Mouse (Mus musculus) heart, embryonic 14.5 days (tissue): ENCODE data around the gene Cux2. TPM values are rescaled to one million over a fixed set of nuclear protein-coding genes. Genes with fewer than 3 reads are reported as not detected.

Experiments
- ATAC-seq: fragments of 200-750 bp; cut with Nextera tagmentation; 2 replicates; pipeline ENCODE4 v1.8.0; 2017; ENCODE audit warnings: low read depth, moderate TSS enrichment; ENCODE audit not compliant: insufficient number of reproducible peaks, insufficient read depth, low FRiP score
- H3K27ac ChIP-seq, 2 experiments: fragments of 200-500 bp in 1 of 2; fragments of 300-500 bp in 1 of 2; sonication (generic) in 1 of 2; replicated peaks in 1 of 2; 2 replicates each; pipeline ENCODE4 v1.5.1; 2012 to 2014; ENCODE audit warnings: low read depth in 2 of 2, low read length in 2 of 2, control low read depth in 1 of 2, mild to moderate bottlenecking in 1 of 2, mixed read lengths in 1 of 2; ENCODE audit not compliant: control insufficient read depth in 1 of 2, insufficient read depth in 1 of 2
- H3K27me3 ChIP-seq: fragments of 300-500 bp; sonication (generic); 2 replicates; pipeline ENCODE4 v1.6.1; 2014; ENCODE audit warnings: mild to moderate bottlenecking, low read length, control low read depth; ENCODE audit not compliant: control insufficient read depth, insufficient read depth
- H3K36me3 ChIP-seq: fragments of 300-500 bp; sonication (generic); 2 replicates; pipeline ENCODE4 v1.6.1; 2014; ENCODE audit warnings: mild to moderate bottlenecking, control low read depth, low read length, mixed read lengths; ENCODE audit not compliant: control insufficient read depth, insufficient read depth
- H3K4me1 ChIP-seq, 2 experiments: fragments of 200-500 bp in 1 of 2; fragments of 300-500 bp in 1 of 2; sonication (generic) in 1 of 2; 2 replicates each; pipeline ENCODE4 v1.6.1; 2012 to 2014; ENCODE audit warnings: low read length in 2 of 2, control low read depth in 1 of 2, mixed read lengths in 1 of 2; ENCODE audit not compliant: control insufficient read depth in 2 of 2, insufficient read depth in 2 of 2
- H3K4me2 ChIP-seq: fragments of 300-500 bp; sonication (generic); 2 replicates; pipeline ENCODE4 v1.6.1; 2014; ENCODE audit warnings: mild to moderate bottlenecking, low read length
- H3K4me3 ChIP-seq, 2 experiments: fragments of 200-500 bp in 1 of 2; fragments of 300-500 bp in 1 of 2; sonication (generic) in 1 of 2; 2 replicates each; pipeline ENCODE4 v1.5.1; 2012 to 2014; ENCODE audit warnings: low read length in 2 of 2, mild to moderate bottlenecking in 2 of 2, control low read depth in 1 of 2, low read depth in 1 of 2, moderate library complexity in 1 of 2; ENCODE audit not compliant: control insufficient read depth in 1 of 2, insufficient read depth in 1 of 2
- H3K9ac ChIP-seq: fragments of 300-500 bp; sonication (generic); 2 replicates; pipeline ENCODE4 v1.6.1; 2014; ENCODE audit warnings: mild to moderate bottlenecking, low read length
- H3K9me3 ChIP-seq: fragments of 300-500 bp; sonication (generic); 2 replicates; pipeline ENCODE4 v1.6.1; 2016; ENCODE audit warnings: low read length, control low read depth; ENCODE audit not compliant: control insufficient read depth
- WGBS: fragments of 180-500 bp; shearing (Covaris S2); extraction: QIAGEN DNeasy Blood & Tissue Kit; methylation state at CpG from one replicate; pipeline ENCODE4 v1.1.7; 2014; 5-methylcytosine and 5-hydroxymethylcytosine counted together
- polyA plus RNA-seq: library from polyadenylated mRNA; unstranded; fragments of >200 nt; fragmentation: Nextera tagmentation; extraction: Ambion mirVana; gene quantifications from 2 replicates; pipeline ENCODE4 v1.2.1, GENCODE M21; 2014

Cux2 gene
- polyA plus RNA-seq, 1 experiment from 2014 or later: 7.9 TPM

DNA sequence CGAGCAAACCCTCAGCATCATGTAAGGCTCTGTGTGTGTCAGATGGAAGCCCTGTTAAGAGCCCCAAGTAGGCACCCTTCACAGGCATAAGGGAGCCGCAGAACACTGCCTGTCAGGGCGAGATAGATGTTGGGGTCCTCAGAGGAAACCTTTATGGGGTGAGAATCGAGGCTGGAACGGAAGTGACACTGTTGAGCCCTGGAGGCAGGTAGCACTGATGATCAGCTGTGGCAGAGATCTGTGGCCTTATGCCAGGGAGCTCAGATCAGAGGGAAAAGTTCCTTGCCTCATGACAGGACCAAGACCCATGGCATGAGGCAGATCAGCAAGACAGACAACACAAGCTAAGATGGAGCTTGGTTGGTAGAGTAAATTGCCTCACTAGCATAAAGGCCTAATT is 228.8 kb downstream of the Cux2 start:
- Histone ChIP-seq H3K9me3 (no peaks in the 10 kb centered on the region), H3K4me1 (peaks cover 15 to 45% of the 10 kb centered on the region in 2 experiments), H3K4me3 (no peak overlapping the region), H3K4me2 (no peak overlapping the region), H3K27me3 (no peaks in the 10 kb centered on the region), H3K36me3 (peaks cover 89% of the 10 kb centered on the region), H3K9ac (no peak overlapping the region), H3K27ac (peak overlapping the region in 1 of 2 experiments; percentile 47; a peak in 1 of 4 replicates)
- whole genome bisulfite sequencing: 76% methylated on average over 5 of the region's 5 CpGs
- no peak for ATAC-seq

DNA sequence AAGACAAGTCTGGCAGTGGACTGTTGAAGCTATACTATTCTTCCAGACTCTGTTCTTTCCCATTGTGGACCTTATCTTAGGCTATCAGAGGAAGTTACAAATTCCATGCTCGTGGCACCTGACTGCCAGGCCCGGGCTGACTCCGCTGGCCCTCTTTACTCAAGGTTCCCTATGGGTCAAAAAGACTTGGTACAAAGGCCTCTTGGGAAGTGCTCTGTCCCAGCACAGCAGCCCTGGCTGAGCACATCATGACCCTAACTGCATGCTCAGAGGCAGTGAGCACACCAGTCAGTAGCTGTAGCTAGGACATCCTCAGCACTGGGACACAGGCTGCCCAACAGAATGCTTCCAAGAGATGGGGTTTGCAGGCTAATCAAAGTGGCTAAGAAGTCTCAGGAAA is 229.2 kb downstream of the Cux2 start:
- Histone ChIP-seq H3K4me1 (peaks cover 15 to 45% of the 10 kb centered on the region in 2 experiments), H3K9me3 (no peaks in the 10 kb centered on the region), H3K4me3 (no peak overlapping the region), H3K9ac (no peak overlapping the region), H3K4me2 (no peak overlapping the region), H3K27me3 (no peaks in the 10 kb centered on the region), H3K36me3 (peaks cover 89% of the 10 kb centered on the region), H3K27ac (peak overlapping the region in 1 of 2 experiments; percentile 47; a peak in 1 of 4 replicates)
- no peak for ATAC-seq
- 38% methylated on average over 3 of the region's 3 CpGs for WGBS

GRCm38 (mm10) chr5:121820161-121820560 is 229.7 kb downstream of the Cux2 start:
- Histone ChIP-seq H3K36me3 (peaks cover 89% of the 10 kb centered on the region), H3K9ac (no peak overlapping the region), H3K27ac (peak overlapping the region in 1 of 2 experiments; percentile 47; a peak in 1 of 4 replicates), H3K4me3 (no peak overlapping the region), H3K4me1 (peaks cover 15 to 43% of the 10 kb centered on the region in 2 experiments), H3K4me2 (no peak overlapping the region), H3K9me3 (no peaks in the 10 kb centered on the region), H3K27me3 (no peaks in the 10 kb centered on the region)
- WGBS: 44% methylated on average over 2 of the region's 2 CpGs
- ATAC-seq: no peak

DNA sequence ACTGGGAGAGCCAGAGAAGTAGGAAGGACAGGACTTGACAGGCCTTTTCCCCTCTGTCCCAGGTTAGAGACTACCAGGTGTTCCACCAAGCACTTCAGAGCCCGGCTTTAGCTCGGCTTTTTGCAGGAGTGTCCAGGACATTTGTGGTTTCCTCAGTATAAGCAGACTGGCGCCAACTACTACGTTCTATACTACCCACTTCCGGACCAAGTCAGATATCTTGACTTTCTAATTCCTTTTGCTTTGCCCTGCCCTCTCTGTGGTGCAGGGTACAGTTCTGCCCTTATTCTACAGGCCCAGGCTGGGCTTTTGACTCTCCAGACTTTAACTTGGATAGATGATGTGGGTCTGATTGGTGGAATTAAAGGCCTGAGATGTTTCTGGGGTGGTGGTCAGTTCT is 230.3 kb downstream of the Cux2 start:
- Histone ChIP-seq H3K4me2 (no peak overlapping the region), H3K27ac (0 out of 4 replicates have a peak overlapping the region, but pooled peaks of 1 of the 2 experiments have one; percentile 47), H3K4me3 (no peak overlapping the region), H3K27me3 (no peaks in the 10 kb centered on the region), H3K9me3 (no peaks in the 10 kb centered on the region), H3K4me1 (peaks cover 15 to 40% of the 10 kb centered on the region in 2 experiments), H3K36me3 (peaks cover 90% of the 10 kb centered on the region), H3K9ac (no peak overlapping the region)
- 87% methylated on average over 5 of the region's 5 CpGs for WGBS
- ATAC-seq: no peak

- H3K4me3 ChIP-seq: no peak overlapping the region
- no peak overlapping the region for H3K9ac ChIP-seq
- no peaks in the 10 kb centered on the region for H3K27me3 ChIP-seq
- H3K9me3 ChIP-seq: no peaks in the 10 kb centered on the region
- no peak for ATAC-seq
- H3K36me3 ChIP-seq: peaks cover 97% of the 10 kb centered on the region
- 82% methylated on average over 4 of the region's 4 CpGs for WGBS
- H3K4me2 ChIP-seq: no peak overlapping the region
- H3K4me1 ChIP-seq: peaks cover 13 to 34% of the 10 kb centered on the region in 2 experiments
- no peak overlapping the region; a peak in 1 of 4 replicates for H3K27ac ChIP-seq
Observed at GRCm38 (mm10) chr5:121818862-121819261, 231.0 kb downstream of the Cux2 start.

- Histone ChIP-seq H3K4me3 (no peak overlapping the region), H3K4me1 (peaks cover 13 to 29% of the 10 kb centered on the region in 2 experiments), H3K27me3 (no peaks in the 10 kb centered on the region), H3K27ac (no peak overlapping the region), H3K4me2 (no peak overlapping the region), H3K36me3 (peaks cover 98% of the 10 kb centered on the region), H3K9ac (no peak overlapping the region), H3K9me3 (no peaks in the 10 kb centered on the region)
- no peak for ATAC-seq
- WGBS: 90% methylated on average over 7 of the region's 7 CpGs
Observed at GRCm38 (mm10) chr5:121818401-121818800, 231.5 kb downstream of the Cux2 start.

GRCm38 (mm10) chr5:121817551-121817950 is 232.4 kb downstream of the Cux2 start:
- 81% methylated on average over 9 of the region's 9 CpGs for WGBS
- Histone ChIP-seq H3K4me2 (no peak overlapping the region), H3K4me3 (no peak overlapping the region), H3K27me3 (no peaks in the 10 kb centered on the region), H3K27ac (no peak overlapping the region), H3K36me3 (peaks cover 98% of the 10 kb centered on the region), H3K9ac (no peak overlapping the region), H3K4me1 (peaks cover 13 to 21% of the 10 kb centered on the region in 2 experiments), H3K9me3 (no peaks in the 10 kb centered on the region)
- no peak for ATAC-seq

GRCm38 (mm10) chr5:121816611-121817010 is 233.3 kb downstream of the Cux2 start:
- H3K4me3 ChIP-seq: no peak overlapping the region
- no peak overlapping the region for H3K9ac ChIP-seq
- H3K4me2 ChIP-seq: no peak overlapping the region
- no peak for ATAC-seq
- no peaks in the 10 kb centered on the region for H3K27me3 ChIP-seq
- H3K27ac ChIP-seq: no peak overlapping the region
- H3K36me3 ChIP-seq: peaks cover 99% of the 10 kb centered on the region
- peaks cover 13 to 24% of the 10 kb centered on the region in 2 experiments for H3K4me1 ChIP-seq
- WGBS: 95% methylated on average over 2 of the region's 2 CpGs
- H3K9me3 ChIP-seq: no peaks in the 10 kb centered on the region
